Mouse (Mus musculus) kidney, postnatal 14 days (tissue): Measurements from ENCODE around the gene Maz.

ENCODE experiments used
- DNase-seq: peaks from one replicate; pipeline ENCODE4 v3.0.0; 2022; ENCODE audit warnings: mixed read lengths

Maz gene

DNA sequence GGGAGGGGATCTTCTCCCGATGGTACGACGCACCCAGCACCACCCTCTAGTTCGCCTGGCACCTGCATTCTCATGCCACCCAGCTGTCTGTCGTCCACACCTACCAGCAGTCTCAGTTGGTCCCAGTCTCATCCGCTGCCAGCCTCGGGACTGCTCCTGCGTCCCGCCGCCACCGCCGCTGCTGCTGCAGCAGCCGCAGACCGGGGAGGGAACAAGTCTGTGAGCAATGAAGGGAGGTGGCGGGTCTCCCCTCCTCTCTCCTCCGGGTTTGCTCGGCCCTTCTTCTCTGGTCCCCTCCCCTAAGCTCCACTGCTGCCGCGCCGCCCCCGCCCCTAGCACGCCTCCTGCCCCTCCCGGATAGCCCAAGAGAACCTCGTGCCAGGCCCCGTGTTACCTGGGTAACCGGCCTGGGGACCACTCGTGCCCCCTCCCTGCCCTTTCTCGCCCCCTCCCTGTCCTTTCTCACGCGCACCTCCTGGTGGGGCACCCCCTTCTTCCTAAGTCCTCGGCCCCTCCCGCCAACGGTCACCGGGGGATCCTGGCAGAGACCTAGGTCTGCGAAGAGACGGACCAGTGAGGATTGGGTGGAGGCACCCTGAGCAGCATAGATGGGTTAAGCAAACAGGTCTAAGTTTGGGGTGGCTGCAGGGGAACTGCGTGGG lies 5.8 kb downstream of the Maz start, which contains the start of the genes Gm42742 and Prrt2:
Gene Gm42742 (minus strand): TSS at position 197 of the 662 bp plus-strand sequence.
Gene Prrt2 (minus strand): TSS at position 311 of the 662 bp plus-strand sequence.
- peak; percentile 64 for DNase-seq

DNA sequence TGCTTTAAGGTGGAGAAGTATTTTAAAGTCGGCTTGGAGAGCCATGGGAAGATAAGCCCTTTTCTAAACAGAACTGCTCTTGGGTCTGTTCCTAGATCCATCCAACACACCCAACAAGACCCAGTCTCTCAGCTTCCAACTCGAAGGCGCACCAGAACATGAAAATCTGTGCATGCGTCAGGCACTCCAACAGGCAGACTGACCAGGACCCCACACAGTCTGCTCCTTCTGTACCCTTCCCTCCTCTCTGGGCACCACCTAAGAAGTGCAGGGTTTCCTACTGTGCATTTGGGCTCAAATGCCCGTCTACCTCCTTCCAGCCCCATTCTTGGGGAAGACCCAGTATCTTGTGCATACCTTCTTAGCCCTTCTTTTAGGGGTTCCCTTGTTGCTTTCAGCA lies 6.3 kb downstream of the Maz start:
- DNase-seq, result no peak

DNA sequence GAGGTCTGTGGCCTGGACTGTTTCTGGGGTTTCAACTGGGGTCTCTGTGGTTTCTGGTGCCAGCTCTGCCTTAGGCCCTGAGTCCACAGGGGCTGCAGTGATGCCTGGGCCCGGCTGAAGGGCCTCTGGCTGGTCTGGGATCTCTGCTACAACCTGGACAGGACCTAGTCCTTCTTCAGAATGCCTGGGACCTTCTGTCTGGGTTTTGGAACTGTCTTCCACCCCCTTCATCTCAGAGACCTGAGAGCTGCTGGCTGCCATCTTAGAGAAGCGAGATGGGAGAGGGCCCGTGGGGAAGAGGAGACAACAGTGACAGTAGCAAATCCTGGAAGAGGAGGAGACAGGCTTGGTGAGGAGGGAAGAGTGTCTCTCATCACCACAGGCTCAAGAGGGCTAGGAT lies 6.8 kb downstream of the Maz start:
- no peak for DNase-seq

DNA sequence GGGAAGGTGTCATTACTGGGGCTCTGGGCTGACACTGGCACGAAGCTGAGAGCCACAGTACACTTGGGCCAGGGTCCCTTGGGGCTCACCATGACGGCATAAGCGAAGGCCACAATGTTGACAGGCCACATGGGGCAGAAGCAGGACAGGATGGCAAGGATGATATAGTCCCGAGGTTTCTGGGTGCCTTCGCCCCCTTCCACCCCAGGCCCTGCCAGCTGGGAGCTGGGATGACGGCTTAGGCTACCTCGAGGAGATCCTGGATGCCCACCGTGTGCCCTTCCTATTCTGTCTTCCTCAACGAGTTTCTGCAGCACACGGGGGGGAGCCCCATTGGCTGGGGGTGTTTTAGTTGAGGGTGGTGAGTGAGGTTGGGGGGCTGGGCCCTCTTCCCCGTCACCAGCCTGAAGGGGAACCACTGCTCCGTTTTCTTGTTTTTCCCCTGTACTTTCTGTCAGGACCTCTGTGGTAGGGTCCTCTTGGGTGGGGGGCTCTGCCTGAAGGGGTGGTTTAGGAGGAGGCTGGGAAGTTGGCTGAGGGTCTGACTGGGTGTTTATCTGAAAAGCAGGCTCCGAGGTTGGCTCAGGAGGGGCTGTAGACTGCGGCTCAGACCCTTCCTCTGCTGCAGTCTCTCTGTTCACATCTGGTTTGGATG lies 7.4 kb downstream of the Maz start:
- no peak for DNase-seq

DNA sequence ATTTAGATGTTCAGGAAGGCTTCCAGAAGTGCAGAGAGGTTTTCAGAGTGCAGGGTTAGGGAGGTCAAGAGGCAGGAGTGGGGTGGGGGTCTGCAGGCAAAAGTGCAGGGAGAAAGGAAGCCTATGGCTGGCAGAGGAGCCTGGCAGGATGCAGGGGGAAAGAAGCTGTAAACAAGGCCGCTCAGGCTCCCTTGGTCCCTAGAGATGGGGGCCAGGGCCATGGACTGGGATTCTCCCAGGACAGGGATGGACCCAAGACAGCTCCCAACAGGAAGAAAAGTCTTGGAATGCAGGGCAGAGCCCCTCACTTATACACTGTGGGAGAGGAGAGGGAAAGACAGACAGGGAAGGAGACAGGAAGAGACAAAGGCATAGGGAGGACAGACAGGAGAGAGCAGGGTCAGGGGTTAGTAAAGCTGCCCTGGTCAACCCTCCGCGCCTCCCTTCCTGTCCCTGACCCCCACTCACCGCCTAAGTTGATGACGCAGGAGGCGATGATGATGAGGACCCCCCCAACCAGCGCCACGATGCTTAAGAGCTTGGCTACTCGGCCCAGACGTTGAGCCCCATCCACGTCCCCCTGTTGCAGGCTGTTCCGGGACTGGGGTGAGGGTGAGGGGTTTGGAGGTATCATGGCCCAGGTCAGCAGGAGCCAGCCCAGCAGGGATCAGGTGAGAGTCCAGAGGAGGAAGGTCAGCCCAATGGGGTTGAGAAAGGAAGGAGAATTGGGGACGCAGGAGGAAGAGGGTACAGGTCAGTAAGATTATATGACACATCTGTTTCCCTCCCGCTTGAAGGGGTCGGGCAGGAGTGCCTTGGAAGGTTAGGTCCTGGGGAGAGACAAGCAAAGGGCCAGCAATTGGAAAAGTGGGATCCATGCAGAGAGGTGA lies 8.2 kb downstream of the Maz start:
- DNase-seq, result no peak

DNA sequence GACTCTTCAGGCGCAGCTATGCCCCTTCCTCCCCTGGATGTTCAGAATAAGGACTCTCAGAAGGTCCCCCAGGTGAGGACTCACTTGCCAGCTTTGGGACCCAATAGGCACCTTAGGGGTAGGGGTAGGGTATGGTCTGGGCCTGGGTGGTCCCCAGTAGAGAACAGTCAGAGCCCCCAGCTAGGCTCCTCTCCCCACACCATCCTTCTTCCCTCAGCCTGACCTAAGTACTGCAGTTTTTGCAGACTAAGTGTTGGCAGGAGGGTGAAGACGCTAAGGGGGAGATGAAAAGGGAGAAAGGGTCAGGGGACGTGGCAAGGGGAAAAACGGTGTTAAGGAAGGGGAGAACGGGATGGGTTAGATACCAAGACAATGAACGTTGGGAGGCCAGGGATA lies 8.9 kb downstream of the Maz start:
- no peak for DNase-seq

DNA sequence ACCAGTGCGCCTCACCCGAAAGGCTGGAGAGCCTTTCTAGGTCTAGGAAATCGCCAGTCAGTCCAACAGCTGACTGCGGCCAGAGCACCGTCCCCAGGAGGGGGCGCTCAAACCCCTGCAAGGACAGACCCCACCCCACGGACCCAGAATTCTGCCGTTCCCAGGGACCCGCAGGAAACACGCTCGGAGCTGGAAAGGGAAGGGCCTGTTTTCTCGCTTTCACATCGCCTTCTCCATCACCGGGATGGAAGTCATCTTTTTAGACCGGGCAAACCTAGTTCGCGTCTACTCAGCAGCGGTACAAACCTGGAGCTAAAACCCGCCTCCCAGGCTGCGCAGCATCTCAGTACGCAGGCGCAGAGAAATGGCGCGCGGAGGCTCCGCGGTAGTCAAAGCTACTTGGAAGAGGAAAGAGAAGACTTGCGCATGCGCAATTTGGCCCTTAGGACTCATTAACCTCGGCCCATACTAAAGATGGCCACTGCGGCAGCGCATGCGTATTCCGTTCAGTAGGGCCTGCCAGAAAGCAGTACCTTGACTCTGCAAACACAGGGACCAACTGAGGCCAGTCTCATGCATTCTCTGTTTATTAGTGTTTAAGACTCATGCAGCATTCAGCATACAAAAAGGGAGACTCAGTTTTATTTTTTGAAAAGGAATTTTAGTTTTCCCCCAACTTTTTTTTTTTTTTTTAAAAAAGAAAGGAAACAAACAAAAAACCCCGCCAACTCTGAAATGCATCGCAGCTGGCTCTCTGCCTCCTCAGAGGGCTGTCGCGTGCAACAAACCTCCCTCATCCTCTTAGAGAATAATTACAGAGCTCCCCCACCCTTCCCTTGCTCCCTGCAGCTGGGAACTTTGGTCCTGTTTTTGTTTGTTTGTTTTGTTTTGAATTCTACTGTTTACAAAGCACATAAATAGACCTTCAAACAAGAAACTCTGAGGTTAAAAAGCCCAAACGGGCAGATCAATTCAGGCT lies 9.6 kb downstream of the Maz start, which contains the start of gene Pagr1a:
Gene Pagr1a (minus strand): TSS at position 382 of the 979 bp plus-strand sequence.
- peak; percentile 99 for DNase-seq

DNA sequence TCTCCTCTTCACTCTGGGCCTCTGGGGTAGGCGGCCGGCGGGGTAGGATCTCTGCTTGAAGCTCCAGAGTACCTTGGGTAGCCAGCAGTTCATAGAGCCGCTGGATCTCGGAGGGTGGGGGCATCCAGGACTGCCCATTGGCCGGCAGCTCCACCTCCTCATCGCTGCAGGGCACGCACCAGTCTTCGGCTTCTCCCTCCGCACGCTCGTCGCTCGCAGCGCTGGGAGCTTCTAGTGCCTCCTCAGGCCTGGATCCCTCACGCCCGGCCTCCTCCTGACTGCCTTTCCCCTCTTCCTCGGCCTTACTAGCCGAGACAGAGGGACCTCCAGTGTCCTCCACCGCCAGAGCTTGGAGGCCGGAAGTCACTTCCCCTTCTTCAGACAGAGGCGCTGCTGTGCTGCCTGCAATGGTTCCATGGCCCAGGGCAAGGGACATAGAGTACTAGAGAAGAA lies 10.3 kb downstream of the Maz start:
- DNase-seq, result no peak

DNA sequence TGATC lies 10.6 kb downstream of the Maz start, which contains the start of gene Pagr1b:
Gene Pagr1b (minus strand): TSS at position 4 of the 5 bp plus-strand sequence.
- no peak for DNase-seq

DNA sequence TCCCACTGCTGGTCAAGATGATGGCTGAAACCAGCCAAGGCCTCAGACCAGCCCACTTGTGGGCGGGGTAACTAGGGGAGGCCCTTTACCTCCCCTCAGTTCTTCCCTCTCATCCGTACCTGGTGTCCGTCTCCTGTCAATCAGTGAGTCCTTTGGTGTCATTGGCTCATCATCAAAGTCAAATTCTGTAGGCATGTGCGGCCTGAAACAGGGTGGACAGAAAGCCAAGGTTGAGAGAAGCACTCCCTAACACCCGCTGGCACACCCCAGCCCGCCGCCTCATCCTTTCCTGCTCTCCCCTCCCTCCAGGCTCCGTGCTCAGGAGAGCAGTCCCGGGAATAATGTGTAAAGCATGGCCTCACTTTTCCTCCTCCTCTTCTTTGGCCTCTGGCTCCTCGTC lies 10.8 kb downstream of the Maz start:
- DNase-seq, result peak; percentile 78

DNA sequence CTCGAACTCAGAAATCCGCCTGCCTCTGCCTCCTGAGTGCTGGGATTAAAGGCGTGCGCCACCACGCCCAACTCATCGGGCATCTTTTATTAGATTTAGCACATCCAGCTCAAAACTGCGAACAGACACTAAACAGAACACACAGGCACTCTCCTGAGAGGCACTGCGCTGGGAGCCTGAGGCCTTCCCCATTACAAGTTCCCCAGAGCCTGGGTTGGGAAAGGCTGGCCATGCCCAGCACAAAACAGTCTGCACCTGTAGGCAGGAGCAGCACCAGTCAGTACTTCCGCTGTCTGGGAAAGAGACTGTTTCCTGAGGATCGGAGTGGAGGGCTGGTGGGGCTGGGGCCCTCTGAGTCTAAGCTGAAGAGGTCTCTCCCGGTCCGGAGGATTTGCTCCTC lies 11.8 kb downstream of the Maz start:
- DNase-seq, result no peak

DNA sequence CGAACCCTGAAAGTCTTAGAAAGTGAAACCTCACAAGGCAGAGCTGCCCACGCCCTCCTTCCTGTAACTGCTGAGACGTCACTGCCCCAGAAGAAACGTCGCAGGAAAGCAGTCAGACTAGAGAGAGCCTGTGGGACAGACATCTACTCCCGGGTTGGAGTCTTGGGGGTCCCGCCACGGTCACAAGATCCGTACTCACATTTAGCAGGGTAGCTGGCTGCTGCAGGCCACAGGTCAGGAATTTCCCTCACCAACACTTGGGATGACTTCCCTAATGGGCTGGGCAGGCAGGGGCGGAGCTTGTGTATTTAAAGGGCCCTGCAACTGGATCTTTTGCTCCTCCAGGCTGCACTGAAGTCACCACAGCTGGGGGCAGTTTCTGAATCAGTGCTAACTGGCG lies 12.5 kb downstream of the Maz start, which contains the start of gene Mvp:
Gene Mvp (minus strand): TSS at position 302 of the 400 bp plus-strand sequence.
- DNase-seq, result peak; percentile 84

DNA sequence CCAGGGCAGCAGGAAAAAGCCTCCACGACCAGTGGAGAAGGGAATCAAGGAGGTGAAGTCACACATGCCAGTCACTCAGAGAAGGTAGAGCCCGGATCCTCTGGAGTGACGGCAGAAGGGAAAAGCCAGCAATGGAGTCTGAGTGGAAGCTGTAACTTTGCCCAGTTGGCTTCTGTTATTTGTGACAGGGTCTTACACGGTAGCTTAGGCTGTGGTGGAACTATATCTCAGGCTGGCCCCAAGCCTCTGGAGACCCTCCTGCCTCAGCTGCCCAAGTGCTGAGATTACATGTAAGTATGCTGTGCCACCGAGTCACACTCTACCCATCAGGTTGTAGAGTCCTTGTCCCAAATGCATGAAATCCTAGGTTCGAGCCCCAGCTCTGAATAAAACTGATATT lies 13.5 kb downstream of the Maz start:
- DNase-seq, result no peak

DNA sequence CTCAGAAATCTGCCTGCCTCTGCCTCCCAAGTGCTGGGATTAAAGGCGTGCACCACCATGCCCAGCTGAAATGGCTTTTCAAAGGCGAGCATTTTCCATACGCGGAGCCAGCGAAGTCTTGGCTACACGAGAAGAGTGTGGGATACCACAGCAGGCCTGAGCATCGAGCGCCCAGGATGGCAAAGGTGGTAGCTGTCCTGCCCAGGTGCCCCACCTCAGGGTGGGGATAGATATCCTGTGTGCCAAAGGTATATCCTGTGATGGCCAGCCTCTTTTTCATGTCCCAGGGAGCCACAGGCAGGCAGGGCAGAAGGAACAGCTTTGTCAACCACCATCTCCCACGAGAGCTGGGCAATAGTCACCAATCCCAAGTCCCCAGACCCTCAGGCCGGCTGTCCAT lies 14.0 kb downstream of the Maz start:
- no peak for DNase-seq

DNA sequence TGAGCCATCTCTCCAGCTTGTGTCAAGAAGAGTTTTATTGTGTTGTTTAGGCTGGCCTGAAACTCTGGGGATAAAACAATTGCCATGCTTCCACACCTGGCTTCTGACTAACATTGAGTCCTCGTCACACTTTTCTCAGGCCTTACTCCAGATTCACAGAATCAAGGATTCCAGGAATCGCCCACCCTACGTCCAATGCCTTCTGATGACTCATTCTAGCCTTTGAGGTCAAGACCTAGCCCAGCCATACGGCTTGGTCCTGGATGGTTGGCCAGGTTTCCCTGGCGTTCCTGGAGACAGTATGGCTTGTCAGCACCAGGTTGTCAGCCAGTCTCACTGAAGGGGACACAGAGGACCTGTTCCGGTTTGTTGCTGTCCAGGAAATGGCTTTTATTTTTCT lies 14.5 kb downstream of the Maz start:
- no peak for DNase-seq

DNA sequence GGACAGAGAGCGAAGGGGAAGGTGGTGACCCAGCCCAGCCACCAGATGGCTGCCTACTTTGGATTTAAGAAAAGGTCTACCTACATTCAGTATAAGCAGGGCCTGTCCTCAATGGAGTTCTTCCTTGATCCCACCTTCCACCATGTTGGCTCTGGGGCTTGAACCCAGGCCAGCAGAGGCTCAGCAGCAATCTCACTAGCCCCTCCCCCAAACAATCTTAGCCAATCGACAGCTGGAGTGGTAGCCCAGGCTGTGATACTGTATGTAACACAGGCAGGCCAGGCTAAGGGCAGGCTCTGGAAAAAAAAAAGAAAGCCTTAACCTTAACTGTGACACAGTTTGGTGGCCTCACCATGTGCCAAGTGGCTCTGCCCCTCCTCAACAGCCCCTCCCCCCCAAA lies 15.1 kb downstream of the Maz start:
- no peak for DNase-seq

DNA sequence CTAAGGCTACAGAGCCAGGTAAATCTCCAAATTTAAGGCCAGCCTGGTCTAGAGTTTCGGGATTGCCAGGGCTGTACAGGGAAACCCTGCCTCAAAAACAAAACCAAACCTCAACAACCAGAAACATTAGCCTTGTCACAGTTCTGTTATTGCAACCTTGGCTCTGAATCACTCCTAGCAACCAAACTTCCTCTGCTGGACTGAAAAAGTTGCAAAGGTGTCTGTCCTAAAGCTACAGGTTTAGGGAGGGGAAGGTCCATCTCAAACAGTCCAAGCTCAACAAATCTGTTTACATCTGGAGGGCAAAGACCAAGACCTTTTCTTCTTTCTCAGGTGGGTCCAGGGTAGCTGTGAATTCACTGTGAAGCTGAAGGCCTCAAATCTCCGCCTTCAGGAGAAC lies 15.8 kb downstream of the Maz start:
- DNase-seq, result no peak

DNA sequence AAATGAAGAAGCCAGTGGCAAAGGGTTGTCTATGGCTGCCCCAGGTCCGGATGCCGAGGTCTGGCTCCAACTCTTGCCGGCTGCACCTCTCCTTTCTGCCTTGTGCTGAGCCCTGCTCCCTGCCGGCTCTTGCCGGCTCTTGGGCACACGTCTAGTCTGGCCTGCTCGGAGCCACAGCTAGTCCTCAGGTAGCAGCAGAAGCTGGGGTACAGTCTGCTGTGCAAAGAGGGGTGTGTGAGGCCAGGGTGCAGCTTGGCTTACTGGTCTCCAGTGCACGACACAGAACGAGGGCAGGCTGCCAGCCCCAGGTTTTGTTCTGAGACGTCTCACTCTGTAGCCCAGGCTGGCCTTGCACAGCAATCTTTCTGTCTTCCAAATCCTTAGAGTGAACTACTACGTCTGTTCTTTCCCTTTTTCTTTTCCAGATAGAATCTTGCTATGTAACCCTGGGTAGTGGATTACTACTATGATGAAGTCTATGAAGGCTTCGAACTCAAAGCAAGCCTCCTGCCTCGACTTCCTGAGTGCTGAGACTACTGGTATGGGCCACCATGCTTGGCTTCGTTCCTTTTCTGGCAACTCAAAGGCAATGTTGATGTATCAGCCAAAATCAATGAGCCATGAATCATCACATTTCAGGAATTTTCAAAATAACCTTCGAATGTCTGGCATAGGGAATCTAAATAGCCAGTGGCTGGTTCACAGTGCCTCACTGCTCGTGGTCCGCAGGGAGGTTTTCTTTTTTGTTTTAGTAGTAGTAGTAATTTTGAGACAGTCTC lies 17.3 kb downstream of the Maz start:
- DNase-seq, result no peak

DNA sequence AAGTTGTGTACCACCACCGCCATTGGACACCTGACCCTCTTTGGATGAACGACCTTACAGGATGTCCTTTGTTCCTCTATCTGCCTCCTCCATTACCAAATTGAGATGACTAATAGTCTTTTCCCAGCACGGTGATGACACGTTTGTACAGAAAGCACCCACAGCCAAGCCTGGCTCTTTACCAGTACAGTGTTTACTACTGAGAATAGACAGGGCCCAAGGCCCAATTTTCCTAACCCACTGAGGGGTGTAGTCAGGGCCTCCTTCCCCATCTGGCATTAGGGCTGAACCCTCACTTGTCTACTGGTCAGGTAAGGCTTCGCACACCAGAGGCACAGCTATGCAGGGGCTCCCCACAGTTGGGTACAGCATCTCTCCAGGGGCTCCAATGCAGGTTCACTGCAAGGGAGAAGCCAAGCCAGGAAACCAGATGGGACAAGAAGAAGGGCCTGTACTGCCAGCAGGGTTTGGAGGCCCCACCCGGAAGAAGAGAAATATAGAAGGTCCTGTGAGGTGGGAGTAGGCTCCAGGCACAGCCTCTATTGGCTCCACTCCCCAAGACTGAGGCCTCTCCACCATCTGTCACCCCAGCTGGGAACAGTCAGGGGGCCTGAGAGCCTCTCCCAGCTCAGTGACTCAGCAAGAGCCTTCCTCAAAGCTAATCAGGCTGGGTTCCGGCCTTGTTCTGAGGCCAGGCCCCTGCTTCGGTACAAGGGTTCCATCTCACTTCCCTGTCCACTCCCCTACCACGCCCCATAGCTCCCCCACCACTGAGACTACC lies 18.4 kb downstream of the Maz start:
- DNase-seq, result peak; percentile 75

DNA sequence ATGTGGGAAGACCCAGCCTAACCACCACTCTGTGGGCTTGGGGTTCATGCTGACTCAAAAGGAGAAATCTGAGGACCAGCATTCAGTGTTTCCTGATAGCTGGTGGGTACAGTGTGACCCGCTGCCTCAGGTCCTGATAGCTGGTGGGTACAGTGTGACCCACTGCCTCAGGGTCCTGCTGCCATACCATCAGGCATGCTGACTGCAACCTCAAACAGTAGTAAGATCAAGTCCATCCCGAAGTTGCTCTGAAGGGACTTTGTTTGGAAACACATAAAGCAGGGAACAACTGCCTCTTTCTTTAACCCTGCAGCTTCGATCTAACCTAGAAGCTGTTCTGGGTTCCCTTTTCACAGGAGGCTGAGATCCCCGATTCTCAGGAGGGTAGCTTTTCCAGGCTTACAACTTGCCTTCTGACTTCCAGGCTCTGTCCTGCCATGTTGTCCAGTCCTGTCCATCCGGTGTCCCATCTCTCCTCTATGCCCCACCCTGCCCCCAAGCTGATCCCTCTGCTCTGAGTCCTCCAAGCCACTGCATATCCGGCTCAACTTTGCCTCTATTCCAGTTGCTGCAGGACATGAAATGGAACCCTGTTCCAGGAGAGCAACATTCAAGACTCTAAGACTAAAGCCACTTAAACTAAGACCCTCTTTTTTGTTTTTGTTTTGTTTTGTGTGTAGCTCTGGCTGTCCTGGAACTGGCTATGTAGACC lies 19.4 kb downstream of the Maz start:
- DNase-seq, result no peak
